Mouse (Mus musculus): ENCODE results near the gene Olfr873. TPM values are rescaled to one million over a fixed set of nuclear protein-coding genes. Genes with fewer than 3 reads are reported as not detected.
"Not testable (repeated sequence)": the region's sequence is repeated elsewhere in the genome, so short reads cannot be mapped to it uniquely, and the experiment has no call there.

The Olfr873 gene
- total RNA-seq (2022), result not detected

DNA sequence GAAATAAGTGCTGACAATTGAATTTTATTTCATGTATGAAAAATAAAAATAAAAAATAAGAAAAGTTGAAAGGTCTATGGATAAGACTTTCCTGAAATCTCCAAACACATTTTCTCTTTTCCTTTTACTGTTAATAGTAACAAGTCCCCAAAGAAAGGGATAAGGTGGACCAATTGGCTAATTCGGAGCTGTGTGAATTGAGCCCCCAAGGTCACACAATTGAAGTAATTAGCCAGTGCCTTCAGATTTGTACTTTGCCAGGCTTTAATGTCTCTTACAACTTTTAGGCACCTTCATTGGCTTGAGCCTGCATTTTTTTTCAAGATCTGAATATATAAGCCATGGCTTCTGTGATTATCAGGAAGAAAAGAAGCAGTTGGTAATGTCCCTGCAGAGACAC is at the start of gene Olfr873:
Gene Olfr873, plus strand, starts transcription at position 301 of the 400 bp plus-strand sequence.
- DNase-seq (ENCODE audit: low spot score in 2 of 2), result no peak

DNA sequence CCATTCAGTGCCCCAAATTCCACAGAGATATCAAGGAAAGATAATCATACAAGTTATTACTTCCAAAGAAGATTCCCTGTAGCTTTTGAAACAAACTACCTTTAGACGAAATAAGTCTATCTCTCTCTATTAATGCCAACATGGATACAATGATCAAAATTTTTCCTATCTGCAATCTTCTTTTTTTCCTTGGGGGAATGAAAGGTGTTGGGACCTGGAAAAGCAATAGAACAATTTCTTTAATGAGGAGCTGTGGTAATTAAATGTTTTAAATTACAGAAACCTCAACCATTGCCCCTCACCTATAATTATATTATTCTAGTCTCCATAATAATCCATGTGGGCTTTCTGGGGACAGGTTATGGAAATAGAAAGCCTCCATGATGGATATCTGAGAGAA is 16.3 kb upstream of the Olfr873 start, which contains the start of gene Olfr39:
Gene Olfr39, plus strand, starts transcription at position 301 of the 400 bp plus-strand sequence.
- DNase-seq (ENCODE audit: low spot score in 2 of 2), result no peak

DNA sequence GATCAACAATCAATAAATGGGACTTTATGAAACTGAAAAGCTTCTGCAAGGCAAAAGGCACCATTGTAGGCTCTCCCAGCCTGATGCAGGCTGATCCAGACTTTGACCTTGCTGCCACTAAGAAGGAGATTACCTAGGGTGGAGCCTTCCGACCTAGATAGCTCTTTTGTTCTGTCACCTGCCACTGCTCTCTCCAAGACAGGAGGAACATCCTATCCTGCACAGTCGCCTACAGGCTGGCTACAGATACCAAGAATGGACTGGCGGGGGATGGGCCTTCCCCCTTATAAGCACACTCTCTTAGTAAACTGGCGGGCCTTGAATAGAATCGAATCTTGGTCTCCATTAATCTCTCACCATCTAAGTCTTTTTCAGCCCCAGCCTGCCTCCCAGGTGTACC is 2.8 kb upstream of the Olfr873 start:
- DNase-seq (ENCODE audit: low spot score in 2 of 2), result not testable (repeated sequence)

DNA sequence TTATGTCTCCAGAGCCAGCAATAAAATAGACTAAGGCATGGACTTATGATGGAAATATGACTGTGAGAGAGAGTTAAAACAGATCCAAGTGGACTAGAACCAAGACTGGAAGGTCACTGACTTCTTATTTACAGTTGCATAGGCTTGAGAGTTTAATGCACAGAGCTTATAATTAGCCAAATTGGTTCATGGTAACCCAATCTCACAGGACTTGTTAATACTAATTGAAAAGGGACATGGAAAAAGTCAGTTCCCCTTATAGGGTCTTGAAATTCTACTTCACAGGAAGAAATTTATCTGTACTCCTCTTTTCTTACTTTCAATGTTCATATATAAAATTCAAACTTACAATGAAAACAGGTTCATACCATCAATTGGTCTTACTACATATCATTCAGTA is 37.7 kb downstream of the Olfr873 start, which contains the start of gene Olfr18:
Gene Olfr18, minus strand, starts transcription at position 101 of the 400 bp plus-strand sequence.
- no peak for DNase-seq (ENCODE audit: low spot score in 2 of 2)

DNA sequence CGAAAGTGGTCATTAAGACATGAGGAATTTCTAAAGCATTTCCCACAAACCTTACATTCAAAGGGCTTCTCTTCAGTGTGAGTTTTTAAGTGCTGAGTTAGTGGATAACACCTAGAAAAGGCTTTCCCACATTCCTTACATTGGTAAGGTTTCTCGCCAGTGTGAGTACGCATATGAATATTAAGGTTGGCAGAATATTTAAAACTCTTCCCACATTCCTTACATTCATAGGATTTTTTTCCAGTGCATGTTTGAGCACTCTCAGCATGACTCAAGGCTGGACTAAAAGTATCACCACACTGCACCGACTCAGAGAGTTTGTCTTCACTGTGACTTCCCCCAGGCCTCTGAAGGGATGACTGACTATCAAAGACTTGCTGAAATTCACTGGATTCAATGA is 50.2 kb downstream of the Olfr873 start:
- DNase-seq (ENCODE audit: low spot score in 2 of 2), result no peak

Other genes with a start within 250 kb of the Olfr873 start
- not detected for gene Olfr867, start 241.0 kb upstream of the Olfr873 start, total RNA-seq (2022)
- gene Olfr868, start 199.9 kb upstream of the Olfr873 start, total RNA-seq (2022), result not detected
- not detected for gene Olfr869, start 169.5 kb upstream of the Olfr873 start, total RNA-seq (2022)
- gene Olfr870, start 124.5 kb upstream of the Olfr873 start, total RNA-seq (2022), result not detected
- not detected for gene Olfr871, start 86.3 kb upstream of the Olfr873 start, total RNA-seq (2022)
- not detected for gene Olfr872, start 61.4 kb upstream of the Olfr873 start, total RNA-seq (2022)
- gene Olfr39, start 16.2 kb upstream of the Olfr873 start, total RNA-seq (2022), result not detected
- not detected for gene Olfr18, start 37.6 kb downstream of the Olfr873 start, total RNA-seq (2022)
- gene Zfp560, start 86.6 kb downstream of the Olfr873 start, total RNA-seq (2022), result 10 to 100 TPM; 10.6 to 13.9 (median 10.8) TPM
- 10 to 100 TPM; 25.2 to 30.1 (median 26.4) TPM for gene Zfp26, start 161.6 kb downstream of the Olfr873 start, total RNA-seq (2022)
- gene Zfp426, start 194.2 kb downstream of the Olfr873 start, total RNA-seq (2022), result 10 to 100 TPM; 24.8 to 29.0 (median 24.8) TPM
- 10 to 100 TPM; 38.8 to 52.8 (median 43.8) TPM for gene Zfp266, start 222.9 kb downstream of the Olfr873 start, total RNA-seq (2022)